Mouse (Mus musculus) monocyte, adult 2 months (primary cell): ENCODE results near the gene Map3k6.
A peak's percentile ranks its signal among the peaks of the same experiment; 100 is the strongest.

Experiments used
- DNase-seq, 2 experiments: peaks; one replicate each; pipeline ENCODE4 v3.0.0; 2022; ENCODE audit warnings: low spot score in 2 of 2, low read depth in 1 of 2

Gene Map3k6

GRCm38 (mm10) chr4:133251214-133251613 lies 10.6 kb downstream of the Map3k6 start:
- no peak for DNase-seq

- no peak for DNase-seq
These were observed 11.5 kb downstream of the Map3k6 start for GRCm38 (mm10) chr4:133252089-133252488.

- no peak for DNase-seq
These were observed 12.8 kb downstream of the Map3k6 start for GRCm38 (mm10) chr4:133253412-133253811.

- DNase-seq = no peak
These were observed 14.8 kb downstream of the Map3k6 start for GRCm38 (mm10) chr4:133255392-133255791.

- no peak for DNase-seq
These were observed 16.2 kb downstream of the Map3k6 start for GRCm38 (mm10) chr4:133256820-133257219.

- DNase-seq = no peak
These were observed 16.6 kb downstream of the Map3k6 start for GRCm38 (mm10) chr4:133257230-133257629.

GRCm38 (mm10) chr4:133257798-133258408 lies 17.3 kb downstream of the Map3k6 start:
- DNase-seq = no peak

GRCm38 (mm10) chr4:133261641-133262374 lies 21.2 kb downstream of the Map3k6 start:
- no peak for DNase-seq

- no peak for DNase-seq
These were observed 21.8 kb downstream of the Map3k6 start for GRCm38 (mm10) chr4:133262375-133262765.

GRCm38 (mm10) chr4:133262882-133263281 lies 22.3 kb downstream of the Map3k6 start, which contains the start of gene Sytl1:
Sytl1 (minus strand) TSS chr4:133263113.
- DNase-seq = no peak

- no peak for DNase-seq
These were observed 23.1 kb downstream of the Map3k6 start for GRCm38 (mm10) chr4:133263756-133264155.

GRCm38 (mm10) chr4:133264559-133264958 lies 23.9 kb downstream of the Map3k6 start:
- no peak for DNase-seq

GRCm38 (mm10) chr4:133265297-133265696 lies 24.7 kb downstream of the Map3k6 start:
- no peak for DNase-seq

- DNase-seq = no peak
These were observed 25.1 kb downstream of the Map3k6 start for GRCm38 (mm10) chr4:133265759-133266158.

GRCm38 (mm10) chr4:133266248-133266880 lies 25.7 kb downstream of the Map3k6 start:
- no peak for DNase-seq

GRCm38 (mm10) chr4:133268931-133269330 lies 28.3 kb downstream of the Map3k6 start:
- no peak for DNase-seq

GRCm38 (mm10) chr4:133269596-133269995 lies 29.0 kb downstream of the Map3k6 start:
- DNase-seq = no peak

- DNase-seq = no peak
These were observed 30.3 kb downstream of the Map3k6 start for GRCm38 (mm10) chr4:133270929-133271328.

GRCm38 (mm10) chr4:133277104-133278026 lies 36.7 kb downstream of the Map3k6 start, which contains the start of gene Tmem222:
Tmem222 (minus strand) TSS chr4:133277792.
- DNase-seq = peak; percentile 90 to 95

GRCm38 (mm10) chr4:133278067-133278466 lies 37.4 kb downstream of the Map3k6 start:
- DNase-seq = no peak

- no peak for DNase-seq
These were observed 37.9 kb downstream of the Map3k6 start for GRCm38 (mm10) chr4:133278482-133278881.
